Mouse (Mus musculus) frontal cortex, adult (tissue): ENCODE data around the gene Lrrfip1.

Experiments used
- ATAC-seq: cut with Nextera tagmentation; 2 replicates; pipeline ENCODE4 v1.9.2; 2017; ENCODE audit warnings: mild to moderate bottlenecking, moderate library complexity, mixed read lengths; ENCODE audit not compliant: low TSS enrichment

Gene Lrrfip1

GRCm38 (mm10) chr1:91023960-91024359 is 25.4 kb downstream of the Lrrfip1 start:
- ATAC-seq, result no peak

GRCm38 (mm10) chr1:91024464-91024863 is 25.9 kb downstream of the Lrrfip1 start:
- no peak for ATAC-seq

GRCm38 (mm10) chr1:91026945-91027344 is 28.4 kb downstream of the Lrrfip1 start:
- ATAC-seq, result no peak

GRCm38 (mm10) chr1:91030383-91030782 is 31.8 kb downstream of the Lrrfip1 start:
- ATAC-seq, result no peak

GRCm38 (mm10) chr1:91031547-91031946 is 33.0 kb downstream of the Lrrfip1 start:
- ATAC-seq, result no peak

GRCm38 (mm10) chr1:91032393-91032971 is 33.9 kb downstream of the Lrrfip1 start:
- no peak for ATAC-seq

- ATAC-seq, result no peak
Observed at GRCm38 (mm10) chr1:91034547-91034946, 36.0 kb downstream of the Lrrfip1 start.

- no peak for ATAC-seq
Observed at GRCm38 (mm10) chr1:91035266-91035665, 36.7 kb downstream of the Lrrfip1 start.

- ATAC-seq, result peak; percentile 60; the same call in 1 of the 2 replicates
Observed at GRCm38 (mm10) chr1:91037213-91037612, 38.7 kb downstream of the Lrrfip1 start.

GRCm38 (mm10) chr1:91038010-91038409 is 39.5 kb downstream of the Lrrfip1 start:
- peak; percentile 54 for ATAC-seq

GRCm38 (mm10) chr1:91038531-91038930 is 40.0 kb downstream of the Lrrfip1 start:
- no peak for ATAC-seq

- ATAC-seq, result no peak
Observed at GRCm38 (mm10) chr1:91041605-91042004, 43.1 kb downstream of the Lrrfip1 start.

- ATAC-seq, result no peak
Observed at GRCm38 (mm10) chr1:91043191-91043590, 44.7 kb downstream of the Lrrfip1 start.

- no peak for ATAC-seq
Observed at GRCm38 (mm10) chr1:91044176-91044575, 45.6 kb downstream of the Lrrfip1 start.

- no peak for ATAC-seq
Observed at GRCm38 (mm10) chr1:91044648-91045047, 46.1 kb downstream of the Lrrfip1 start.

- no peak for ATAC-seq
Observed at GRCm38 (mm10) chr1:91046237-91046636, 47.7 kb downstream of the Lrrfip1 start.

- ATAC-seq, result no peak
Observed at GRCm38 (mm10) chr1:91049296-91049695, 50.8 kb downstream of the Lrrfip1 start.

GRCm38 (mm10) chr1:91051461-91052094 is 53.0 kb downstream of the Lrrfip1 start:
- peak; percentile 31; the same call in 1 of the 2 replicates for ATAC-seq

GRCm38 (mm10) chr1:91052747-91053181 is 54.2 kb downstream of the Lrrfip1 start:
- peak; percentile 61 for ATAC-seq

GRCm38 (mm10) chr1:91053218-91054073 is 54.9 kb downstream of the Lrrfip1 start:
- ATAC-seq, result no peak

GRCm38 (mm10) chr1:91054074-91054471 is 55.5 kb downstream of the Lrrfip1 start:
- ATAC-seq, result no peak

- ATAC-seq, result no peak
Observed at GRCm38 (mm10) chr1:91054815-91055214, 56.3 kb downstream of the Lrrfip1 start.

GRCm38 (mm10) chr1:91055744-91056143 is 57.2 kb downstream of the Lrrfip1 start:
- no peak for ATAC-seq
